27 mouse cellular contexts compared by ENCODE assay signal in genomic region chr15:31587789-31588188, GRCm38 (mm10). TPM values are rescaled to one million over a fixed set of nuclear protein-coding genes. Genes with fewer than 3 reads are reported as not detected.
DNase-seq lines count a peak whose midpoint lies in the region; ATAC-seq and TF ChIP-seq lines count a peak whose summit lies in the region.
"Had no signal": no experiment of that assay in that cellular context is flagged by ENCODE, and none has a peak within 500 bp of the region (broad histone marks: within the 10 kb centered on the region; RNA-seq: fewer than 3 reads in every experiment).

No protein-coding gene starts in this region.

- no peak for TF ChIP-seq POLR2A in MEL (IDR thresholded peaks at IDR 0.05; ENCODE audit: control insufficient read depth in 1 of 2, insufficient read depth in 1 of 2, low read depth in 1 of 2, low read length in 2 of 2, poor library complexity in 1 of 2)

- peak; percentile 27; the same call in 1 of the 2 replicates for ATAC-seq in midbrain, embryonic 16.5 days
- no peak for ATAC-seq in midbrain, embryonic 13.5 days
- ATAC-seq: CD4-positive, CD25-positive, alpha-beta regulatory T cell, adult 4 months; forebrain, postnatal 0 days; hindbrain, postnatal 0 days; inflammation-experienced regulatory T-cells, adult 6 months had no signal

- no peak overlapping the region for H3K4me3 ChIP-seq in layer of hippocampus, adult 2 months
- no peak overlapping the region for H3K4me3 ChIP-seq in midbrain, embryonic 16.5 days (ENCODE audit: low read depth, low read length)
- no peak overlapping the region for H3K4me3 ChIP-seq in midbrain, embryonic 13.5 days (replicated peaks)
- no peak overlapping the region for H3K4me3 ChIP-seq in MEL (ENCODE audit: control insufficient read depth in 1 of 2, insufficient read depth in 1 of 2, low read depth in 2 of 2, low read length in 2 of 2)
- H3K4me3 ChIP-seq: embryonic facial prominence, embryonic 10.5 days; embryonic facial prominence, embryonic 13.5 days; erythroblast, embryonic 14.5 days; forebrain, embryonic 12.5 days; gastrocnemius, adult 2 months; hindbrain, embryonic 13.5 days had no signal

- H3K9me3 ChIP-seq in midbrain, embryonic 16.5 days (replicated peaks; ENCODE audit: control insufficient read depth, low read length, poor library complexity, severe bottlenecking), result no peaks in the 10 kb centered on the region
- H3K9me3 ChIP-seq in midbrain, embryonic 13.5 days, result no peaks in the 10 kb centered on the region
- H3K9me3 ChIP-seq in MEL (replicated peaks; ENCODE audit: insufficient read depth, low read length), result no peaks in the 10 kb centered on the region
- H3K9me3 ChIP-seq: embryonic facial prominence, embryonic 10.5 days; embryonic facial prominence, embryonic 13.5 days; forebrain, embryonic 12.5 days; G1E; hindbrain, embryonic 13.5 days had no signal

- H3K9ac ChIP-seq in midbrain, embryonic 16.5 days (ENCODE audit: low read depth, low read length), result no peak overlapping the region
- H3K9ac ChIP-seq in midbrain, embryonic 13.5 days (replicated peaks), result no peak overlapping the region
- H3K9ac ChIP-seq in MEL (ENCODE audit: control insufficient read depth, low read depth, low read length, poor library complexity, severe bottlenecking), result no peak overlapping the region
- H3K9ac ChIP-seq: embryonic facial prominence, embryonic 13.5 days; forebrain, embryonic 12.5 days; forebrain, postnatal 0 days; hindbrain, embryonic 13.5 days had no signal

- WGBS in midbrain, embryonic 16.5 days, result 86% methylated on average over 2 of the region's 2 CpGs
- 88% methylated on average over 2 of the region's 2 CpGs for WGBS in midbrain, embryonic 13.5 days

- no peak for TF ChIP-seq CTCF in layer of hippocampus, adult 2 months (conservative IDR thresholded peaks at IDR 0.05)
- no peak for TF ChIP-seq CTCF in MEL (IDR thresholded peaks at IDR 0.05 in 2 of 3, conservative IDR thresholded peaks at IDR 0.05 in 1 of 3; ENCODE audit: control insufficient read depth in 1 of 3, insufficient read depth in 1 of 3, low read depth in 2 of 3, low read length in 3 of 3, poor library complexity in 1 of 3, severe bottlenecking in 1 of 3)

- H3K4me2 ChIP-seq in midbrain, embryonic 16.5 days (ENCODE audit: low read length), result no peak overlapping the region
- no peak overlapping the region for H3K4me2 ChIP-seq in midbrain, embryonic 13.5 days (replicated peaks)
- H3K4me2 ChIP-seq: embryonic facial prominence, embryonic 13.5 days; forebrain, embryonic 12.5 days; heart, embryonic 11.5 days; hindbrain, embryonic 13.5 days had no signal

- H3K27ac ChIP-seq in layer of hippocampus, adult 2 months, result peak overlapping the region; percentile 66
- H3K27ac ChIP-seq in midbrain, embryonic 16.5 days (ENCODE audit: low read length), result no peak overlapping the region
- H3K27ac ChIP-seq in midbrain, embryonic 13.5 days, result no peak overlapping the region
- no peak overlapping the region for H3K27ac ChIP-seq in MEL (ENCODE audit: control insufficient read depth, low read depth, low read length)
- H3K27ac ChIP-seq: embryonic facial prominence, embryonic 10.5 days; embryonic facial prominence, embryonic 13.5 days; forebrain, embryonic 12.5 days; hindbrain, embryonic 13.5 days; hindbrain, postnatal 0 days had no signal

- no peaks in the 10 kb centered on the region for H3K79me2 ChIP-seq in MEL (ENCODE audit: control insufficient read depth, insufficient read depth, low read length, poor library complexity)

- DNase-seq in layer of hippocampus, adult 2 months (ENCODE audit: low spot score in 2 of 2), result no peak
- DNase-seq in layer of hippocampus, postnatal 14 days (ENCODE audit: low spot score in 2 of 2), result no peak
- DNase-seq in MEL (ENCODE audit: low read depth, low spot score), result peak; percentile 34
- no peak for DNase-seq in thymus, postnatal 36 days
- DNase-seq: adrenal gland, adult 2 months; adrenal gland, postnatal 14 days; cerebellum, adult 11 months; cerebellum, adult 2 months; cerebellum, adult 9-11 months; cerebellum, postnatal 36 days; embryo, embryonic 11 days; forebrain, postnatal 0 days; gastrocnemius, adult 2 months; gastrocnemius, postnatal 14 days; heart, adult 11 months had no signal

- H3K4me1 ChIP-seq in midbrain, embryonic 16.5 days (ENCODE audit: control insufficient read depth, insufficient read depth, low read length), result peaks cover 2% of the 10 kb centered on the region; the same call in 1 of the 2 replicates
- no peaks in the 10 kb centered on the region for H3K4me1 ChIP-seq in midbrain, embryonic 13.5 days (replicated peaks)
- H3K4me1 ChIP-seq in MEL (ENCODE audit: control insufficient read depth in 1 of 2, insufficient read depth in 2 of 2, low read length in 2 of 2), result peaks cover 2 to 20% of the 10 kb centered on the region in 2 experiments
- H3K4me1 ChIP-seq: embryonic facial prominence, embryonic 10.5 days; embryonic facial prominence, embryonic 13.5 days; forebrain, embryonic 12.5 days; hindbrain, embryonic 13.5 days had no signal

- H3K36me3 ChIP-seq in midbrain, embryonic 16.5 days (ENCODE audit: control insufficient read depth, insufficient read depth, low read length), result peaks cover 24% of the 10 kb centered on the region
- H3K36me3 ChIP-seq in midbrain, embryonic 13.5 days, result peaks cover 40% of the 10 kb centered on the region
- peaks cover 14 to 16% of the 10 kb centered on the region in 2 experiments for H3K36me3 ChIP-seq in MEL (ENCODE audit: control insufficient read depth in 1 of 2, insufficient read depth in 2 of 2, low read length in 2 of 2)

- no peaks in the 10 kb centered on the region for H3K27me3 ChIP-seq in midbrain, embryonic 16.5 days (ENCODE audit: control insufficient read depth, insufficient read depth, low read depth, low read length)
- no peaks in the 10 kb centered on the region for H3K27me3 ChIP-seq in midbrain, embryonic 13.5 days
- no peaks in the 10 kb centered on the region for H3K27me3 ChIP-seq in MEL (ENCODE audit: control insufficient read depth in 1 of 2, insufficient read depth in 2 of 2, low read length in 2 of 2)
- H3K27me3 ChIP-seq: embryonic facial prominence, embryonic 13.5 days; forebrain, embryonic 12.5 days; hindbrain, embryonic 13.5 days had no signal

- no peak for TF ChIP-seq RAD21 in MEL (IDR thresholded peaks at IDR 0.05; ENCODE audit: low read depth, low read length)

- no peak for TF ChIP-seq EP300 in MEL (IDR thresholded peaks at IDR 0.05; ENCODE audit: low read depth in 1 of 2, low read length in 2 of 2)

TF ChIP-seq in MEL, 35 proteins besides CTCF, POLR2A, EP300 and RAD21:
- TF ChIP-seq MYC (IDR thresholded peaks at IDR 0.05; ENCODE audit: low read depth, low read length) (no peak), JUND (IDR thresholded peaks at IDR 0.05; ENCODE audit: low read depth, low read length) (no peak), BHLHE40 (IDR thresholded peaks at IDR 0.05; ENCODE audit: borderline replicate concordance, low read depth, low read length) (no peak), UBTF (IDR thresholded peaks at IDR 0.05; ENCODE audit: borderline replicate concordance, insufficient read depth, low read depth, low read length) (no peak), GABPA (IDR thresholded peaks at IDR 0.05; ENCODE audit: low read depth, low read length) (no peak), HCFC1 (IDR thresholded peaks at IDR 0.05; ENCODE audit: low read depth, low read length) (no peak), MAFK (IDR thresholded peaks at IDR 0.05; ENCODE audit: borderline replicate concordance, low read depth, low read length) (no peak)

RNA-seq across cellular contexts. Expression of gene Cct5, which starts 13.8 kb away (rescaled TPM):
- total RNA-seq in layer of hippocampus, adult 2 months (2021), result 100 to 1,000 TPM; 236 to 247 TPM
- total RNA-seq in layer of hippocampus, postnatal 14 days (2021), result 100 to 1,000 TPM; 223 to 246 TPM
- polyA plus RNA-seq in midbrain, embryonic 16.5 days (2015; fragmentation: Nextera tagmentation; extraction: Ambion mirVana), result 484 and 516 TPM in 2 replicates
- polyA plus RNA-seq in midbrain, embryonic 13.5 days (2015; fragmentation: Nextera tagmentation; extraction: Ambion mirVana), result 540 and 561 TPM in 2 replicates
- total RNA-seq in MEL (2012; rRNA removed), result 1,184 and 1,257 TPM in 2 replicates
- polyA plus RNA-seq in MEL (2012; ENCODE audit: insufficient read depth in 1 of 2, insufficient read length in 2 of 2, low read depth in 1 of 2, low replicate concordance in 2 of 2, missing spikeins in 1 of 2), result 100 to 1,000 TPM; 396 to 798 TPM

RNA-seq across cellular contexts. Expression of gene Fam173b, which starts 13.9 kb away (rescaled TPM):
- total RNA-seq in layer of hippocampus, adult 2 months (2021), result 10 to 100 TPM; 11.2 to 11.3 TPM
- 10 to 100 TPM; 12.9 to 13.5 TPM for total RNA-seq in layer of hippocampus, postnatal 14 days (2021)
- 8.2 and 9.3 TPM in 2 replicates for polyA plus RNA-seq in midbrain, embryonic 16.5 days (2015; fragmentation: Nextera tagmentation; extraction: Ambion mirVana)
- 11.0 and 11.6 TPM in 2 replicates for polyA plus RNA-seq in midbrain, embryonic 13.5 days (2015; fragmentation: Nextera tagmentation; extraction: Ambion mirVana)
- total RNA-seq in MEL (2012; rRNA removed), result 26.2 and 29.2 TPM in 2 replicates
- 10 to 100 TPM in 1 of 2 experiments, not detected in 1; 21.0 TPM for polyA plus RNA-seq in MEL (2012; ENCODE audit: insufficient read depth in 1 of 2, insufficient read length in 2 of 2, low read depth in 1 of 2, low replicate concordance in 2 of 2, missing spikeins in 1 of 2)

RNA-seq across cellular contexts. Expression of gene Cmbl, which starts 22.6 kb away (rescaled TPM):
- total RNA-seq in layer of hippocampus, adult 2 months (2021), result 10 to 100 TPM; 12.7 to 12.8 TPM
- 10 to 100 TPM; 12.3 to 16.0 TPM for total RNA-seq in layer of hippocampus, postnatal 14 days (2021)
- 8.7 and 12.8 TPM in 2 replicates for polyA plus RNA-seq in midbrain, embryonic 16.5 days (2015; fragmentation: Nextera tagmentation; extraction: Ambion mirVana)
- 3.1 and 4.0 TPM in 2 replicates for polyA plus RNA-seq in midbrain, embryonic 13.5 days (2015; fragmentation: Nextera tagmentation; extraction: Ambion mirVana)
- total RNA-seq in MEL (2012; rRNA removed), result 0.31 TPM in 1 of 2 replicates, not detected in the other
- under 1 TPM in 1 of 2 experiments, not detected in 1; 0.22 TPM for polyA plus RNA-seq in MEL (2012; ENCODE audit: insufficient read depth in 1 of 2, insufficient read length in 2 of 2, low read depth in 1 of 2, low replicate concordance in 2 of 2, missing spikeins in 1 of 2)
- total RNA-seq: G1E had no signal
- polyA plus RNA-seq: CD4-positive, CD25-positive, alpha-beta regulatory T cell, adult 4 months; erythroblast, embryonic 14.5 days; G1E; inflammation-experienced regulatory T-cells, adult 6 months had no signal

RNA-seq across cellular contexts. Expression of gene March6, which starts 56.9 kb away (rescaled TPM):
- total RNA-seq in layer of hippocampus, adult 2 months (2021), result 100 to 1,000 TPM; 186 to 194 TPM
- total RNA-seq in layer of hippocampus, postnatal 14 days (2021), result 100 to 1,000 TPM; 203 to 213 TPM
- polyA plus RNA-seq in midbrain, embryonic 16.5 days (2015; fragmentation: Nextera tagmentation; extraction: Ambion mirVana), result 99.8 and 106 TPM in 2 replicates
- 75.0 and 78.6 TPM in 2 replicates for polyA plus RNA-seq in midbrain, embryonic 13.5 days (2015; fragmentation: Nextera tagmentation; extraction: Ambion mirVana)
- total RNA-seq in MEL (2012; rRNA removed), result 37.9 and 42.8 TPM in 2 replicates
- polyA plus RNA-seq in MEL (2012; ENCODE audit: insufficient read depth in 1 of 2, insufficient read length in 2 of 2, low read depth in 1 of 2, low replicate concordance in 2 of 2, missing spikeins in 1 of 2), result 100 to 1,000 TPM in 1 of 2 experiments, 10 to 100 TPM in 1; 62.5 to 114 TPM

Comparison
In these comparisons a context has a peak if more than half of its experiments do, and no peak if none do; other contexts are left out.
1. RNA of gene Cmbl, which starts 22.6 kb away (total RNA-seq): 12.3 to 16.0 TPM in layer of hippocampus, postnatal 14 days and 12.7 to 12.8 TPM in layer of hippocampus, adult 2 months; 0.31 TPM in MEL; every median in the first group is over 10 times any median in the second.